ENCODE assay signal across 25 mouse cellular contexts in the genomic region with DNA sequence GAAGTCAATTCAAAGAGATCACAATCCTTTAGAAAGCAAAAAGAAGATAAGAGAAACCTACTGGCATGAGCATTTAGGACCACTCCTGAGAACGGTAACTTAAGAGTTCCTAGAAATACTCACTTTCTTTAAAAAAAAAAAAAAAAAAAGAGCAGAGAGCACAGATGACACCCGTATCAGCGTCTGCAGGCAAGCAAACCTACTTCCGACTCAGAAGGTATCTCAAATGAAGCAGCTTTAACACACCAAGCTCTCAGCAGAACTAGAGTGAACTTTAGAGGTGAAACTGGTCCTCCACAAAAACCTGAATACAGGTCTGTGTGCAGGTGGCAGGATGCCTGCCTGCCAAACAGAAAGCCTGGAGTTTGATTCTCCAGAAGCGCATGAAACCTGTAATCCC.
"Had no signal": no experiment of that assay in that cellular context is flagged by ENCODE, and none has a peak within 500 bp of the region (broad histone marks: within the 10 kb centered on the region; RNA-seq: fewer than 3 reads in every experiment).

No protein-coding gene starts in this region.

- ATAC-seq: hindbrain, embryonic 16.5 days; intestine, embryonic 16.5 days had no signal

- H3K27me3 ChIP-seq: heart, embryonic 12.5 days; hindbrain, embryonic 12.5 days; kidney, embryonic 15.5 days; limb, embryonic 13.5 days; limb, embryonic 15.5 days had no signal

- H3K4me3 ChIP-seq: heart, embryonic 10.5 days; heart, embryonic 12.5 days; hindbrain, embryonic 10.5 days; hindbrain, embryonic 12.5 days; kidney, embryonic 15.5 days; limb, embryonic 13.5 days; limb, embryonic 15.5 days had no signal

- H3K27ac ChIP-seq: heart, embryonic 10.5 days; hindbrain, embryonic 10.5 days; hindbrain, embryonic 12.5 days; hindbrain, embryonic 14.5 days; kidney, embryonic 15.5 days; kidney, postnatal 0 days; limb, embryonic 13.5 days; limb, embryonic 15.5 days; liver, embryonic 14.5 days had no signal

- DNase-seq: gastrocnemius, postnatal 10 days; gastrocnemius, postnatal 25 days; heart, adult 18-20 months; heart, postnatal 10 days; heart, postnatal 4 days; kidney, adult 11 months; kidney, adult 2 months; kidney, adult 9 months; kidney, postnatal 14 days; kidney, postnatal 36 days; layer of hippocampus, adult 9-11 months; layer of hippocampus, postnatal 36 days; left cerebral cortex, postnatal 4 days had no signal

- H3K9me3 ChIP-seq: heart, embryonic 10.5 days; heart, embryonic 12.5 days; hindbrain, embryonic 10.5 days; hindbrain, embryonic 12.5 days; kidney, embryonic 15.5 days; limb, embryonic 13.5 days; limb, embryonic 15.5 days had no signal

- H3K36me3 ChIP-seq: hindbrain, embryonic 12.5 days had no signal
